Mouse (Mus musculus): ENCODE results near the gene Ddx56. TPM values are rescaled to one million over a fixed set of nuclear protein-coding genes. Genes with fewer than 3 reads are reported as not detected.

Ddx56 gene
- polyA plus RNA-seq, 1 experiment, result not detected

DNA sequence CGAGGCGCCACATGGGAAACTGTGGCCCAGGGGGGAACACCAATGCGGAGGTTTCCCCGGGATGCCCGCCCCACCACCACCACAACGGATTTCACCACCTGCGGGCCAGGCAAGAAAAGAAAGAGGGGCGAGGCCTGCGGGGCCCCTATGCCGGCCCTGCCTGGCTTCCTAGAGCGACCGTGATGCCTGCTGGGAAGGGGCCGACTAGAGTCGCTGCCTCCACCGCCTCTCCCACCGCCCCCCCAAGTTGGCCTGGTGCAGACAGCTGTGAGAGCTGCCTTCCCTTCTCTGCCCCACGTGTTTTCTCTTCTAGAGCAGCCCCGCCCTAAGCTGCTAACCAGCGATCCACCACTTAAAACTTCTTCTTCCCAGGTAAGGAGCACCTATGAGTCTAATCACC, 22.9 kb downstream of the Ddx56 start:
- Histone ChIP-seq H3K4me3 (ENCODE audit: insufficient read depth, low read depth, low read length) (no peak overlapping the region), H3K4me1 (ENCODE audit: control insufficient read depth, insufficient read depth, low read length) (no peaks in the 10 kb centered on the region), H3K27ac (ENCODE audit: insufficient read depth, low read depth, low read length) (no peak overlapping the region)
- TF ChIP-seq CTCF (IDR thresholded peaks at IDR 0.05; ENCODE audit: insufficient read depth, low read depth, low read length), result no peak
- no peak for TF ChIP-seq POLR2A (IDR thresholded peaks at IDR 0.05; ENCODE audit: insufficient read depth, low read depth, low read length)
- WGBS, result 46% methylated on average over 19 of the region's 19 CpGs

DNA sequence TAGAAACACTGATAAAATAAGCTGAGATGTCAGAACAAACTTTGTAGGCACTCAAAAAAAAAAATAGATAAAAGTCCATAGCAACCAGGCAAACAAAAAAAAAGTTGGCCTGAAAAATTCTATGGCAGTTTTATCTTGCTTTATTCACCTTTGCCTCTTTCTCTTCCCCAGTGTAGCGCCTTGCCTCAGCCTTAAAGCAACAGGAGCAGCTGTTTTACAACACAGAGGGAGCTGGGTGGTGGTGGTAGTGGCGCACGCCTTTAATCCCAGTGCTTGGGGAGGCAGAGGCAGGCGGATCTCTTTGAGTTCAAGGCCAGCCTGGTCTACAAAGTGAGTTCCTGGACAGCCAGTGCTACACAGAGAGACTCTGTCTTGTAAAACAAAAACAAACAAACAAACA, 34.5 kb downstream of the Ddx56 start:
- 91% methylated on average over 4 of the region's 4 CpGs for WGBS

DNA sequence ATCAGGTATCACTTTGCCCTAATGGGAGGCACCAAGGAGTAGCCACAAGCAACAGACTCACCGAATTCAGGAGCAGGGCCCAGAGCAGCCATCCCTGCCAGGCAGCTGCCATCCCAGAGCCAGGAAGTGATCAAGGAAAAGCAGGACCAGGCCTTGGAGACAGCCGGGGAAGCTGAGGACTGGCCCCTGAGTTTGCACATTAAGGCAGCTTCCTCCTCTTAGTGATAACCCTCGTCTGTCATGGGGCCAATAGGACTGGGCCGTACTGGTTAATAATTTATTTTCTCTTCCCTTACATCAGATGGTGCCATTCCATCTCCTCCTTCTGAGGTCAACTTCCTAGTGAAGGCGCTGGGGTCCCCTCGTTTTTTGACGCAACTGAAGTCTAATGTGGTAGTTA, 37.6 kb downstream of the Ddx56 start, which contains the start of gene Npc1l1:
Npc1l1 (minus strand) TSS at position 132 of the 400 bp plus-strand sequence.
- TF ChIP-seq CTCF (IDR thresholded peaks at IDR 0.05; ENCODE audit: insufficient read depth, low read depth, low read length) (no peak), POLR2A (IDR thresholded peaks at IDR 0.05; ENCODE audit: insufficient read depth, low read depth, low read length) (no peak)
- H3K27ac ChIP-seq (ENCODE audit: insufficient read depth, low read depth, low read length), result no peak within 1 kb of the TSS

More for the DNA sequence above, 34.5 kb downstream of the Ddx56 start:
- Histone ChIP-seq H3K4me3 (ENCODE audit: insufficient read depth, low read depth, low read length) (no peak overlapping the region), H3K27ac (ENCODE audit: insufficient read depth, low read depth, low read length) (no peak overlapping the region), H3K4me1 (ENCODE audit: control insufficient read depth, insufficient read depth, low read length) (no peaks in the 10 kb centered on the region)
- TF ChIP-seq POLR2A (IDR thresholded peaks at IDR 0.05; ENCODE audit: insufficient read depth, low read depth, low read length), result no peak
- no peak for TF ChIP-seq CTCF (IDR thresholded peaks at IDR 0.05; ENCODE audit: insufficient read depth, low read depth, low read length)

DNA sequence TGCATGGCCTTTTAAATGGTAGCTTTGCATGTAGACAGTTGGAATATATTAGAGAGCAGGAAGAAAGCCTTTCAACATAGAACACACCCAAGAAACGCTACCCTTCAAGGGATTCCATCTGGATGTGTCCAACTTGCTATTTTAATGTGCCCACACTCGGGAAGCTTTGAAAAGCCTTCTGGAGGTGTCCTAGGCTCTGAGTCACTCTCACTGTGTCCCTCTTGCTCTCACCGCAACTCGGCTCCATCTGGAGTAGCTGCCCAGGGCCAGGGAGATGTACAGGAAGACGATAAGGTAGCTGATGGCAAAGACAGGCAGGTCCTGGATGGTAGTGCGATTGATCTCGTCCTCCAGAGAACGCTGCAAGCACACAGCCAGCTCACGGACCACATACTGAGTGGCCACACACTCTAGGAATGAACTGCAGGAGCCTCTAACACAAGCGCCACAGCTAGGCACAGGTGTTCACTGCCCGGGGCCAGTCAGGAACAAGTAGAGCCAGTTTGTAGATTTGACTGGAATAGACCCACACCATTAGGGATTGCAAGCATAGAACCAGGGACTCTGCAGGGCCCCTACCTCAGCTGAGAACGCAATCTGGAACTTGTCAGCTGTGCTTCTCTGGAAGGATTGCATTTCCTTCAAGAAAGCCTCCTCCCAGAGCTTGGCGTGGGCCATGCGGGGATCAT, 42.9 kb downstream of the Ddx56 start:
- TF ChIP-seq CTCF (IDR thresholded peaks at IDR 0.05; ENCODE audit: insufficient read depth, low read depth, low read length) (no peak), POLR2A (IDR thresholded peaks at IDR 0.05; ENCODE audit: insufficient read depth, low read depth, low read length) (no peak)
- 83% methylated on average over 14 of the region's 14 CpGs for WGBS
- Histone ChIP-seq H3K27ac (ENCODE audit: insufficient read depth, low read depth, low read length) (no peak overlapping the region), H3K4me3 (ENCODE audit: insufficient read depth, low read depth, low read length) (no peak overlapping the region), H3K4me1 (ENCODE audit: control insufficient read depth, insufficient read depth, low read length) (peaks cover 2% of the 10 kb centered on the region; the same call in 1 of the 2 replicates)

More for the DNA sequence above, 37.6 kb downstream of the Ddx56 start, which contains the start of gene Npc1l1:
- no peaks in the 10 kb centered on the region for H3K4me1 ChIP-seq (ENCODE audit: control insufficient read depth, insufficient read depth, low read length)
- WGBS, result 87% methylated on average over 7 of the region's 7 CpGs
- H3K4me3 ChIP-seq (ENCODE audit: insufficient read depth, low read depth, low read length), result no peak within 1 kb of the TSS

DNA sequence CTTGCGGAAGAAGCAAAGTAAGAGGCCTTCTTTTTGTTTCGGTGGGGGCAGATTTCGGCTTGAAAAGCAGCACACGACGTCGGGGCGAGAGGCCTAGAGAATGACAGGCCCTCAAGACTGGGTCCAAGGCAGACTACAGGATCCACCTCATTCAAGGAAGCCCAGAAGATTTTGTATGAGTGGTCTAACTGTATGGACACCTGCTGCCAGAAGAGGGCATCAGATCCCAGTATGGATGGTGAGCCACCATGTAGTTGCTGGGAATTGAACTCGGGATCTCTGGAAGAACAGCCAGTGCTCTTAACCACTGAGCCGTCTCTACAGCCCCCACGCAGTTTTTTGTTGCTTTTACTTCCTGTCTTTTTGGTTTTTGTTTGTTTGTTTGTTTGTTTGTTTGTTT, 45.4 kb downstream of the Ddx56 start:
- no peak for TF ChIP-seq CTCF (IDR thresholded peaks at IDR 0.05; ENCODE audit: insufficient read depth, low read depth, low read length)
- no peak for TF ChIP-seq POLR2A (IDR thresholded peaks at IDR 0.05; ENCODE audit: insufficient read depth, low read depth, low read length)
- H3K27ac ChIP-seq (ENCODE audit: insufficient read depth, low read depth, low read length), result no peak overlapping the region
- WGBS, result 92% methylated on average over 10 of the region's 10 CpGs
- H3K4me3 ChIP-seq (ENCODE audit: insufficient read depth, low read depth, low read length), result no peak overlapping the region
- peaks cover 2% of the 10 kb centered on the region; the same call in 1 of the 2 replicates for H3K4me1 ChIP-seq (ENCODE audit: control insufficient read depth, insufficient read depth, low read length)

DNA sequence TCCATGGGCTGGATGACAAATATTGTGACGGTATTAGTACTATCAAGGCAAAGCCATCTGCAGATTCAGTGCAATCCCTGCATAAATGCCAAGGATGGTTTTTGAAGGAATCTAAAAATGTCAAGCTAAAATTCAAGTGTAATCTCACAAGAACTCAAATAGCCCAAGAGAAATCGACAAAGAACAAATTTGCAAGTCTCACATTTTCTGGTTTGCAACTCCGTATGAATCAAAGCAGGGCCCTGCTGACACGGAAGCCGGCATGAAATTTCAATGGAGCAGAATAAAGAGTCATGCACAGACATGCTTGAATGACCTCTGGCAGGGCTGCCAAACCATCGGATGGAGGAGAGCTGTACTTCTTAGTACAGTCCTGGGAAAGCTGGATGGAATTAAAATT, 47.6 kb downstream of the Ddx56 start:
- 76% methylated on average over 6 of the region's 6 CpGs for WGBS
- H3K4me1 ChIP-seq (ENCODE audit: control insufficient read depth, insufficient read depth, low read length), result peaks cover 2% of the 10 kb centered on the region; the same call in 1 of the 2 replicates
- TF ChIP-seq CTCF (IDR thresholded peaks at IDR 0.05; ENCODE audit: insufficient read depth, low read depth, low read length), result no peak
- TF ChIP-seq POLR2A (IDR thresholded peaks at IDR 0.05; ENCODE audit: insufficient read depth, low read depth, low read length), result no peak

DNA sequence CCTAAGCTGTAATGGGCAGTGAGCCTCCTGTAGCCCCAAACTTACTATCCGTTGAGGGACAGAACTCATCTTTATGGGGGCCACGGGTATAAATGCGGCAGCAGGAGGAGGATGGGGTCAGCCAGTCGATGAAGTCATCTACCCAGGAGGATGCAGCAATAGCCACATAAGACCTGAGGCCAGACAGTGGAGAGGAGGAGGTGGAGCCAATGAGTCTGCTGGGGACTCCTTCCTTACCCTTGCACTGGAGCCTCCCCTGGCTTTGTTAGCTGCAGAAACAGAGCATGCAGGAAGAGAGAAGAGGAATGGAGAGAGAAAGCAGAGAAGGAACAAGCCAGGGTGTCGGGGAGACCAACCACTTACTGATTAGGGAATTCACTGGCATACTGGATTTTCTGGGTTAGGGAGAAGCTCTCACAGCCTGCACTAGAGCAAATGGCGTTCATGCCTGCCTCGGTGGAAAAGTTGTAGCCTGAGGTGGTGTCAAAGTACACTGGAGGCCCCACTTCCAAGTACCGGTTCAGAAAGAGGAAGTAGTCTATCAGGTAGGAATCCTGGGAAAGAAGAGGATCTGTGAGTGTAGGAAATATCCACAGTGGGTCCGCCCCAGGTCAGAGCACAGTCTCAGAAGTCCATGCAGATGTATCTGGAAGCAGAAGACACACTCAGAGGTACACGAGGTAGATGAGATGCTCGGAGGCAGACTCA, 49.2 kb downstream of the Ddx56 start:
- Histone ChIP-seq H3K4me1 (ENCODE audit: control insufficient read depth, insufficient read depth, low read length) (no peaks in the 10 kb centered on the region), H3K4me3 (ENCODE audit: insufficient read depth, low read depth, low read length) (no peak overlapping the region), H3K27ac (ENCODE audit: insufficient read depth, low read depth, low read length) (no peak overlapping the region)
- WGBS, result 86% methylated on average over 11 of the region's 11 CpGs
- TF ChIP-seq CTCF (IDR thresholded peaks at IDR 0.05; ENCODE audit: insufficient read depth, low read depth, low read length) (no peak), POLR2A (IDR thresholded peaks at IDR 0.05; ENCODE audit: insufficient read depth, low read depth, low read length) (no peak)

More for the DNA sequence above, 47.6 kb downstream of the Ddx56 start:
- Histone ChIP-seq H3K4me3 (ENCODE audit: insufficient read depth, low read depth, low read length) (no peak overlapping the region), H3K27ac (ENCODE audit: insufficient read depth, low read depth, low read length) (no peak overlapping the region)

DNA sequence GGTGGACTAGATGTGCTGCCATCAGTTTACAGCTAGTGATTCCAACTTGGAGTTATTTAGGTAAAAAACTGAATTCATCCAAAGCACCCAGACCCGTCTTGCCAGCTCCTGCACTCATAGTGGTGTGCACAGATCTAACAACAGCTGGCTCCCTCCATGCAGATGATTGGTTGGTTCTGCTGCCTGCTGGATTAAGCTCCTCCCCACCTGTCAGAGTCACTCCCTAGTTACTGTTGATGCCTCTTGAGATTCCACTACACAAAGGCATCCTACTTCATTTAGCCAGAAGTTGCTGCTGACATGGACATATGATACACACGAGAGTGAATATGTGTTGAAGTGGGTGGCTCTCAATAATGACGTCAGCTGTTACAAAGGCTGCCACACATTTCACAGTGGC, 50.7 kb downstream of the Ddx56 start:
- TF ChIP-seq POLR2A (IDR thresholded peaks at IDR 0.05; ENCODE audit: insufficient read depth, low read depth, low read length) (no peak), CTCF (IDR thresholded peaks at IDR 0.05; ENCODE audit: insufficient read depth, low read depth, low read length) (no peak)
- Histone ChIP-seq H3K4me3 (ENCODE audit: insufficient read depth, low read depth, low read length) (no peak overlapping the region), H3K27ac (ENCODE audit: insufficient read depth, low read depth, low read length) (no peak overlapping the region), H3K4me1 (ENCODE audit: control insufficient read depth, insufficient read depth, low read length) (no peaks in the 10 kb centered on the region)
- 61% methylated on average over 3 of the region's 3 CpGs for WGBS

Other genes starting within 250 kb of the Ddx56 start
- 150 and 183 TPM in 2 replicates for gene Camk2b, start 201.4 kb downstream of the Ddx56 start, polyA plus RNA-seq (2012; ENCODE audit: insufficient read depth, insufficient read length, low replicate concordance, missing spikeins)
- gene A730071L15Rik, start 67.7 kb downstream of the Ddx56 start, polyA plus RNA-seq (2012; ENCODE audit: insufficient read depth, insufficient read length, low replicate concordance, missing spikeins), result not detected in 2 replicates
- gene Nudcd3, start 67.4 kb downstream of the Ddx56 start, polyA plus RNA-seq (2012; ENCODE audit: insufficient read depth, insufficient read length, low replicate concordance, missing spikeins), result not detected in 2 replicates
- gene Npc1l1, start 37.6 kb downstream of the Ddx56 start, polyA plus RNA-seq (2012; ENCODE audit: insufficient read depth, insufficient read length, low replicate concordance, missing spikeins), result not detected in 2 replicates
- gene Tmed4, start 7.1 kb upstream of the Ddx56 start, polyA plus RNA-seq (2012; ENCODE audit: insufficient read depth, insufficient read length, low replicate concordance, missing spikeins), result not detected in 2 replicates
- gene Ogdh, start 23.9 kb upstream of the Ddx56 start, polyA plus RNA-seq (2012; ENCODE audit: insufficient read depth, insufficient read length, low replicate concordance, missing spikeins), result 123 and 426 TPM in 2 replicates
- gene Zmiz2, start 121.3 kb upstream of the Ddx56 start, polyA plus RNA-seq (2012; ENCODE audit: insufficient read depth, insufficient read length, low replicate concordance, missing spikeins), result not detected in 2 replicates
- gene Ppia, start 147.7 kb upstream of the Ddx56 start, polyA plus RNA-seq (2012; ENCODE audit: insufficient read depth, insufficient read length, low replicate concordance, missing spikeins), result 1,597 TPM in 1 of 2 replicates, not detected in the other
- gene H2afv, start 176.7 kb upstream of the Ddx56 start, polyA plus RNA-seq (2012; ENCODE audit: insufficient read depth, insufficient read length, low replicate concordance, missing spikeins), result not detected in 2 replicates
- 146 and 170 TPM in 2 replicates for gene Purb, start 208.1 kb upstream of the Ddx56 start, polyA plus RNA-seq (2012; ENCODE audit: insufficient read depth, insufficient read length, low replicate concordance, missing spikeins)